Mouse (Mus musculus) A20 (cell line): Measurements from ENCODE around the gene Fam161b.
A peak's percentile ranks its signal among the peaks of the same experiment; 100 is the strongest.
"Not testable (repeated sequence)": the region's sequence is repeated elsewhere in the genome, so short reads cannot be mapped to it uniquely, and the experiment has no call there.

Experiments
- DNase-seq: peaks from one replicate; pipeline ENCODE4 v3.0.0-alpha.2; 2011; ENCODE audit warnings: low read depth, low spot score

The Fam161b gene

GRCm38 (mm10) chr12:84382369-84382768, 20.7 kb upstream of the Fam161b start:
- no peak for DNase-seq

DNA sequence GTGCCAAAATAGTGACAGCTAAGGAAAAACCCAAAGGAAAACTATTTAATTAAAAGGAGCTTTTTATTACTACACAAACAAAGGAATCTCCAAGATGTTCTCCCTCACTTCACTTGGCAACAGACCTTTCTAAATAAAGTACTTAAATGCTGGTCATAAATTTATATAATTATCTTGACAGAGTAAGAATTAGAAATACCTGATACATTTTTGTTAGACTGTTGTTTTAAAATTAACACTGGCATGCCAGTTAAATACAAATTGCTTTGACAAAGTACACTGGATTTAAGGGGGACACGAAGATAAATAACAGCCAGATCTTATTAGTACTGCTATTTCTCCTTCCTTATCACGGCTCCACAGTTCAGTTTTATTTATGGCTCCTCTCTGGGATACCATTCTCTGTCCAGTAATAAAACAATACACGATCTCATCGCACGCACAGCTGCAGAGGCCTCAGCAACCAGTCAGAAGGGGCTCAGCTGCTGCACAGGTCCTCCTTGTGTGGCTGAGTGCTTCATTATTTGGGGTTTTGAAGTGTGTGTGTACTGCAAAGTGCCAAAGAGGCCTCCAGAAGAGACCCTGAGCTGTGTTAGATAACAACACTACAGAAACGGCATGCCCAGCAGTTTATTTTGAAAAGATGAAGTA, 12.3 kb upstream of the Fam161b start:
- DNase-seq, result no peak

GRCm38 (mm10) chr12:84371647-84372046, 10.0 kb upstream of the Fam161b start:
- no peak for DNase-seq

- DNase-seq, result peak; percentile 20
Measured at GRCm38 (mm10) chr12:84366971-84367370, 5.3 kb upstream of the Fam161b start.

DNA sequence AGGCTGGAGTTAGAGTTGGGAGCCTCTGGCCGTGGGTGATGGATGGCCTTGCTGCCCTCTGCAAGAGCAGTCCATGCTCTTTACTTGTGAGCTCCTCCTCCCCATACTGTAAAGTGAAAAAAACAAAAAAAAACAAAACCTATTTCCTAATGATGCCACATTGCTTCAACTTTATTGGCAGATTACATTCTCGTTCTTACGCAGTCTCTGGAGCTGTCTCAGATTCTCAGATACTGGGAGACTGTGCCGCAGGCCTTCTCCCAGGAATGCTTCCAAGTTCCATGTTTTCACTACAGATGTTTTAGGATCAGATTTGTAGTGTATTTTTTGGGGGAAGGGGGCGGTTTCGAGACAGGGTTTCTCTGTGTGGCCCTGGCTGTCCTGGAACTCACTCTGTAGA, 3.5 kb upstream of the Fam161b start:
- no peak for DNase-seq

DNA sequence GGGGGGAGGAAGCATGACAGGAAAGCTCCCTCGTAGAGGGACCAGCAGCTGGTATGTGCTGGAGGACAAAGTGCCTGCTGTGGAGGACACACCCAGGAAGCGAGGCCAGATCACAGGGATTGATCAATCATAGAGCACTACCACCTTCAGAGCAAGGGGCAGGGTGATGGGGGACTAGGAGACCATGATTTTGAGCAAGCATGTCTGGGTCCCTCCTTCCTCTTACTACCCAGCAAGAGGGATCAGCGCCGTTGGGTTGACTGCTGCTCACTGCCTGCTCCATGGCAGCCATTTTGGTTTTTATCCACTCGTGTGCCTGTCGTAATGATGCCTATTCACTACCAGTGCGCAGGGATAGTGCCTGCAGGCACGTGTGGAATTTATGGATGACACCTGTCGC, 2.7 kb upstream of the Fam161b start:
- DNase-seq, result no peak

DNA sequence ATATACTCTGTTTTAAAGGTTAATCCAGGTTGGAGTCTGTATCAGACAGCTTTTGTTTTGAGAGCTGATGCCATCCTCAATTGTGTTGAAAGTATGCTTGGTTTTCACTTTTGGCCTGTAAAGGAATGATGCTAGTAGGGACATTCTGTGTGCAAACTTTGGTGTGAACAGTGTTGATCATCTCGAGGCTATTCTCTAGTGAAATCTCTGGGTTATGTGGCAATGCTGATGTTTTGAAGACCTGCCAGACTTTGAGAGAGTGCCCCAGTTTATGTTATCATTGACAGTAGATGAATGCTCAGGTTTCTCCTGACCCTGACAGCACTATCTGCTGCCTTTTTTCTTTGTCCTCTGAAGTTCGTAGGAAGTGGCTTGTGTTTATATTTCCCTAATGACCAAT, 1.2 kb upstream of the Fam161b start:
- DNase-seq, result no peak

DNA sequence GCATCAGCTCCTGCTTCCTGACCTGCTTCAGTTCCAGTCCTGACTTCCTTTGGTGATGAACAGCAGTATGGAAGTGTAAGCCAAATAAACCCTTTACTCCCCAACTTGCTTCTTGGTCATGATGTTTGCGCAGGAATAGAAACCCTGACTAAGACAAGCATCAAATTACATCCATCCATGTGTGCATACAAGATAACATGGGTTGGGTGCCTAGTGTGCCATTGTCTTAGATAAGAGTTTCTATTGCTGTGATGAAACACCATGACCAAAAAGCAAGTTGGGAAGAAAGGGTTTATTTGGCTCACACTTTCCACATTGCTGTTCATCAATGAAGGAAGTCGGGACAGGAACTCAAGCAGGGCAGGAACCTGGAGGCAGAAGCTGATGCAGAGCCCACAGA, 2.9 kb downstream of the Fam161b start:
- not testable (repeated sequence) for DNase-seq

- peak; percentile 40 for DNase-seq
Measured at GRCm38 (mm10) chr12:84347192-84347591, 14.4 kb downstream of the Fam161b start.

GRCm38 (mm10) chr12:84336963-84337625, 24.5 kb downstream of the Fam161b start:
- no peak for DNase-seq

DNA sequence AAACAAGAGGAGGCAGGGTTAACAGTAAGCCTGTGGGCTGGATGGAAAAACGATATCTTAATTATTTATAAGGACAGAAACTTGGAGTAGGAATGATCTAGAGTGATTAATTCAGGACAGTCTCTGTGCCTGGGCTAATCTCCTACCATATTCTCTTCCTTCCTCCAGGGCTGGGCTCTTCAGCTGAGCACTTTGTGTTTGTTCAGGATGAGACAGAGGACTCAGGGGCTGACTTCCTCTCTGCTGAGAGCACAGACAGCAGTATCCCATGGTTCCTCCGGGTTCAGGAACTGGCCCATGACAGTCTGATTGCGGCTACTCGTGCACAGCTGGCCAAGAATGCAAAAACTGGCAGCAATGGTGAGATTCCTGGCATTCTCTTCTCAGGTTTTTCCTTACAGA, 34.5 kb downstream of the Fam161b start:
- no peak for DNase-seq

DNA sequence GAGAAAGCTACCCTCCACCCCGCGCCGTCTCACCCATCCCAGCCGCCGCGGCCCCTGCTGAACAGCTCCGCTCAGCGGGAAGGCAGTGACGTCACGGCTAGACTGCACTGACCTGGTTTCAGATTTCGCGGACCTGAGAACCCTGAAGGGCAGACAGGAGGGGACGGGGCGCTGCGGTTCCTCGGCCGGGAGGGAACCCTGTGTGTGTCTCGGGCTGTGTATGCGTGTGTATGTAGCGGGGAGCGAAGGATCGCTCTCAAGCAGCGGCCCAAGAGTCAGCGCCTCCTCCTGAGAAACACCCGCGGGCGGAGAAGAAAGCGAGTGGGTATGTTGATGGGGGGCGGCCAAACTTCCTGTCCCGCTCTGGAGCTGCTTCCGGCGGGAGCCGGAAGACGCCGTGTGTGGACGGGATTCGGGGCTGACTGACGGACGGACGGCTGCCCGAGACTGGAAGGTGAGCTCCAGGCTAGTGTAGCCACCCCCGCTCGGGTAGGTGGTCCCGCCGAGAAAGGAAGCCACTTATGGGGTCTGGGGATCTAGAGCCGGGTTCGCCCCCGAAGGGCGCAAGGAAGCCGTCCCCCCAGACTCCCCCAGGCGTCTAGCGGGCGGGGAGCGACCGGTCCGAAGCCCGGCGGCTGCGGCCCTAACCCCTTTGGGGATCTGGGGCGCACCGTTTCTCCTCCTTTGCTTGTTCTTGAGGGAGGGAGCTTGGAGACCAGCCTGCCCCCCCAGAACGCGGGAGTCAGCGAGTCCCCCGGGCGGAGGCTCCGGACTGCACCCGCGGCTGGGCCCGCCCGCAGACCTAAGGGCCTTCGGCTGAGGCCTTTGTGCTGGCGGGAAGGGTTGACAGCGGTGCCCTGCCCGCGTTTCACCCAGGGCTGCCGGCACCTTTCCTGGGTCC, 44.7 kb downstream of the Fam161b start, which contains the start of gene Zfp410:
Gene Zfp410, plus strand, starts transcription at position 132 of the 901 bp plus-strand sequence.
- peak; percentile 93 for DNase-seq

GRCm38 (mm10) chr12:84316006-84316405, 45.6 kb downstream of the Fam161b start:
- DNase-seq, result no peak

- DNase-seq, result no peak
Measured at GRCm38 (mm10) chr12:84311306-84311705, 50.3 kb downstream of the Fam161b start.

DNA sequence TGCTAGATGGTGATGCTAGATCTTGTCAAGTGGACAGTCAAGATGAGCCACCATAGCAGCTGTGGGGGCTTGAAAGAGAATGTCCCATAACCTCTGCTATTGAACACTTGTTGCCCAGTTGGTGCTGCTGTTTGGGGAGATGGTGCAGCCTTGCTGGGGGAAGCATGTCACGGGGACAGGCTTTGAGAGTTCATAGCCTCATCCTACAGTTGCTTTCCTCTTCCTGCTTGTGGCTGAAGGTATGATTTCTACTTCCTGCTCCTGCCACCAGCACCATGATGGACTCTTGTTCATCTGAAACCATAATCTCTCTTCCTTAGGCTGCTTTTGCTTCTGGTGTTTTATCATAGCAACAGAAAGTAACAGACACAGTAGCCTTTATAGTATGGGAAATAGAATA, 57.1 kb downstream of the Fam161b start:
- DNase-seq, result no peak

- no peak for DNase-seq
Measured at GRCm38 (mm10) chr12:84304101-84304500, 57.5 kb downstream of the Fam161b start.

GRCm38 (mm10) chr12:84299265-84299664, 62.4 kb downstream of the Fam161b start:
- DNase-seq, result no peak

- DNase-seq, result no peak
Measured at GRCm38 (mm10) chr12:84297851-84298250, 63.8 kb downstream of the Fam161b start.
